Mouse (Mus musculus): ENCODE measurements around the gene Use1.

DNA sequence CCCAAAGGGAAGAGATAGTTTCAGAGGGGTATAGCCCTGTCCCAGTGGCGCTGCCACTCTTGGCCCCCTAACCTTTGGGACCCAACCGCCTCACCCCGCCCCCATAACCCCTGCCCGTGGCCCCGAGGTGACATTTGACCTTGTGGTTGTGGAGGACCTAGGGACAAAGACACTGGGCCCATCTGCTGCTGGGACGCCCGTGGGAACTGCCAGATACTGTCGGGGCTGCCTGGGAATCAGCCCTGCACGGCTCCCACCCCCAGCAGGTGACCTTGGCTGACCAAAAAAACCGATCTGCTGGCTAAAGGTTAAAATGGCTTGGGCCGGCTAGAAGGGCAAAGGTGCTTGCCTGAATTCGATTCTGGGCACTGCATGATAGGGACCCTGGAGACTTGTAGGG, 16.7 kb downstream of the Use1 start:
- TF ChIP-seq POLR2A (IDR thresholded peaks at IDR 0.05; ENCODE audit: low read depth, low read length): no peak
- TF ChIP-seq CTCF (conservative IDR thresholded peaks at IDR 0.05; ENCODE audit: insufficient read depth, insufficient read length, low read depth, low read length): no peak

All from kidney, adult 2 months (tissue).